Mouse (Mus musculus) monocyte, adult 59 days (primary cell): ENCODE results near the gene Ankrd1. TPM values are rescaled to one million over a fixed set of nuclear protein-coding genes. Genes with fewer than 3 reads are reported as not detected.

Source experiments
- total RNA-seq, 2 experiments: library from RNA; stranded (reverse); gene quantifications; one replicate each; pipeline ENCODE4 v1.2.4; 2023

The Ankrd1 gene
- total RNA-seq: not detected

GRCm38 (mm10) chr19:36119783-36120471 is at the start of gene Ankrd1:
Gene Ankrd1, minus strand, starts transcription at chr19:36120099.

GRCm38 (mm10) chr19:36083262-36084225 is 36.4 kb downstream of the Ankrd1 start, which contains the start of gene Rpp30:
Gene Rpp30, plus strand, starts transcription at chr19:36083716.

Other genes starting within 250 kb of the Ankrd1 start
- gene Htr7, start 62.6 kb downstream of the Ankrd1 start, total RNA-seq: under 1 TPM in 1 of 2 experiments, not detected in 1; 0.31 TPM
- 10 to 100 TPM; 14.0 to 14.3 TPM for gene Rpp30, start 36.4 kb downstream of the Ankrd1 start, total RNA-seq
- 10 to 100 TPM; 29.7 to 35.7 TPM for gene Pcgf5, start 228.2 kb upstream of the Ankrd1 start, total RNA-seq